Comparison of ENCODE assay signal across 28 mouse cellular contexts in the genomic region with DNA sequence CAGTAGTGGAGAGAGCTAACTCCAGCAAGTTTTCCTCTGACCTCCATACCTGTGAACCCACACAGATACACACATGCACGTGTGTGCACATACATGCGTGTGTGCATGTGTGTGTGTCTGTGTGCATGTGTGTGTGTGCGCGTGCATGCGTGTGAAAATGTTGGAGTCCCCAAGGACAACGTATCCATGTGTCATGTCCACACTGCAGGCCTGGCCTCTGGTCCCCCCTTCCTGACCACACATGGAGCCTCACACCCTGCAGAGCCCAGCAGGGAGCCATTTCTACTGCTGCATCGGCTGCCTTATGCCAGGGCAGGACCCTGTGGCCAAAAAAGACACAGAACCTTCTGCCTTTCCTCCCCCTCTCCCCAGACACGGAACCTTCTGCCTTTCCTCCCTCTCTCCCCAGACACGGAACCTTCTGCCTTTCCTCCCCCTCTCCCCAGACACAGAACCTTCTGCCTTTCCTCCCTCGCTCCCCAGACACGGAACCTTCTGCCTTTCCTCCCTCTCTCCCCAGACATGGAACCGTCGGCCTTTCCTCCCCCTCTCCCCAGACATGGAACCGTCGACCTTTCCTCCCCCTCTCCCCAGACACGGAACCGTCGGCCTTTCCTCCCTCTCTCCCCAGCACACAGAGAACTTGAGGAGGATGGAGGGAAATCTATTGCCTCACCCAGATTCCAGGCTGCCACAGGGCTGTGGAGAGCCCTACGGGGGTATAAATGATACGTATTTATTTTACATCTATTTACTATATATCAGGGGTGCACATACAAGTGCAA.
DNase-seq lines count a peak whose midpoint lies in the region; ATAC-seq lines count a peak whose summit lies in the region.
"Had no signal": no experiment of that assay in that cellular context is flagged by ENCODE, and none has a peak within 500 bp of the region (broad histone marks: within the 10 kb centered on the region; RNA-seq: fewer than 3 reads in every experiment).

No protein-coding gene starts in this region.

- H3K9ac ChIP-seq in liver, embryonic 11.5 days (ENCODE audit: low read depth, low read length), result no peak overlapping the region
- no peak overlapping the region for H3K9ac ChIP-seq in liver, embryonic 12.5 days
- H3K9ac ChIP-seq: embryonic facial prominence, embryonic 15.5 days; hindbrain, embryonic 15.5 days; limb, embryonic 13.5 days; liver, embryonic 14.5 days; lung, embryonic 14.5 days; midbrain, embryonic 12.5 days had no signal

- no peaks in the 10 kb centered on the region for H3K36me3 ChIP-seq in liver, embryonic 11.5 days (ENCODE audit: control insufficient read depth, insufficient read depth, low read length)
- H3K36me3 ChIP-seq in liver, embryonic 12.5 days, result no peaks in the 10 kb centered on the region
- H3K36me3 ChIP-seq in embryonic facial prominence, embryonic 10.5 days (replicated peaks), result no peaks in the 10 kb centered on the region
- H3K36me3 ChIP-seq: embryonic facial prominence, embryonic 15.5 days; hindbrain, embryonic 15.5 days; midbrain, embryonic 12.5 days had no signal

- ATAC-seq in frontal cortex, adult (ENCODE audit: low TSS enrichment), result peak; percentile 67; the same call in 1 of the 2 replicates
- ATAC-seq in liver, embryonic 11.5 days (replicated peaks; ENCODE audit: low FRiP score), result no peak
- ATAC-seq in liver, embryonic 12.5 days, result no peak
- ATAC-seq: forebrain, embryonic 16.5 days had no signal

- WGBS in liver, embryonic 11.5 days, result 68% methylated on average over 20 of the region's 20 CpGs
- 60% methylated on average over 20 of the region's 20 CpGs for WGBS in liver, embryonic 12.5 days (ENCODE audit: insufficient replicate concordance)
- WGBS in embryonic facial prominence, embryonic 10.5 days, result 80% methylated on average over 20 of the region's 20 CpGs

- no peak overlapping the region for H3K4me2 ChIP-seq in liver, embryonic 11.5 days
- H3K4me2 ChIP-seq in liver, embryonic 12.5 days, result no peak overlapping the region
- H3K4me2 ChIP-seq: embryonic facial prominence, embryonic 15.5 days; heart, embryonic 11.5 days; hindbrain, embryonic 15.5 days; limb, embryonic 13.5 days; lung, embryonic 14.5 days; midbrain, embryonic 12.5 days had no signal

- no peaks in the 10 kb centered on the region for H3K4me1 ChIP-seq in liver, embryonic 11.5 days (replicated peaks; ENCODE audit: control insufficient read depth, insufficient read depth, low read length)
- no peaks in the 10 kb centered on the region for H3K4me1 ChIP-seq in liver, embryonic 12.5 days
- H3K4me1 ChIP-seq in embryonic facial prominence, embryonic 10.5 days, result peaks cover 10% of the 10 kb centered on the region; the same call in 1 of the 2 replicates
- H3K4me1 ChIP-seq: embryonic facial prominence, embryonic 15.5 days; hindbrain, embryonic 15.5 days; limb, embryonic 13.5 days; midbrain, embryonic 12.5 days had no signal

- no peak for DNase-seq in frontal cortex, postnatal 25 days (ENCODE audit: low spot score in 2 of 2)
- peak; percentile 23 for DNase-seq in liver, embryonic 11.5 days (ENCODE audit: low spot score)
- peak; percentile 2 for DNase-seq in MN1 (ENCODE audit: low spot score)
- DNase-seq in embryonic facial prominence, embryonic 10.5 days (ENCODE audit: low spot score), result peak; percentile 6
- DNase-seq in spleen, adult 12 weeks (ENCODE audit: low spot score), result no peak
- DNase-seq in spleen, postnatal 14 days (ENCODE audit: low spot score in 2 of 2), result no peak
- DNase-seq: adrenal gland, postnatal 25 days; cerebellum, adult 18-20 months; cerebellum, postnatal 10 days; gastrocnemius, postnatal 10 days; heart, postnatal 4 days; kidney, adult 18-20 months; kidney, postnatal 4 days; lung, embryonic 14.5 days; lung, postnatal 36 days; retina, postnatal 1 day; right cerebral cortex, postnatal 14 days; thymus, adult 18-20 months; thymus, postnatal 25 days had no signal

- no peak overlapping the region for H3K4me3 ChIP-seq in liver, embryonic 11.5 days (ENCODE audit: low read depth, low read length)
- no peak overlapping the region for H3K4me3 ChIP-seq in liver, embryonic 12.5 days
- H3K4me3 ChIP-seq in embryonic facial prominence, embryonic 10.5 days, result no peak overlapping the region
- H3K4me3 ChIP-seq: embryonic facial prominence, embryonic 15.5 days; hindbrain, embryonic 15.5 days; limb, embryonic 13.5 days; midbrain, embryonic 12.5 days had no signal

- no peaks in the 10 kb centered on the region for H3K9me3 ChIP-seq in liver, embryonic 11.5 days (ENCODE audit: control insufficient read depth, low read length)
- 0 out of 2 replicates have a peak, but pooled peaks cover 7% of the 10 kb centered on the region for H3K9me3 ChIP-seq in liver, embryonic 12.5 days (replicated peaks)
- no peaks in the 10 kb centered on the region; the same call in 1 of the 2 replicates for H3K9me3 ChIP-seq in embryonic facial prominence, embryonic 10.5 days
- H3K9me3 ChIP-seq: embryonic facial prominence, embryonic 15.5 days; hindbrain, embryonic 15.5 days had no signal

- no peaks in the 10 kb centered on the region for H3K27me3 ChIP-seq in liver, embryonic 11.5 days (replicated peaks; ENCODE audit: control insufficient read depth, insufficient read depth, low read length)
- H3K27me3 ChIP-seq in liver, embryonic 12.5 days (replicated peaks), result no peaks in the 10 kb centered on the region
- no peaks in the 10 kb centered on the region for H3K27me3 ChIP-seq in embryonic facial prominence, embryonic 10.5 days (replicated peaks; ENCODE audit: low read depth, poor library complexity, severe bottlenecking)
- H3K27me3 ChIP-seq: embryonic facial prominence, embryonic 15.5 days; hindbrain, embryonic 15.5 days; limb, embryonic 13.5 days; midbrain, embryonic 12.5 days had no signal

- no peak overlapping the region for H3K27ac ChIP-seq in liver, embryonic 11.5 days (ENCODE audit: low read depth, low read length)
- no peak overlapping the region for H3K27ac ChIP-seq in liver, embryonic 12.5 days
- H3K27ac ChIP-seq in embryonic facial prominence, embryonic 10.5 days (replicated peaks), result no peak overlapping the region
- H3K27ac ChIP-seq: embryonic facial prominence, embryonic 15.5 days; hindbrain, embryonic 15.5 days; limb, embryonic 13.5 days; liver, embryonic 14.5 days; midbrain, embryonic 12.5 days had no signal

Comparison
In these comparisons a context has a peak if more than half of its experiments do, and no peak if none do; other contexts are left out.
1. DNase-seq: peak in liver, embryonic 11.5 days (single experiment), MN1 (single experiment) and embryonic facial prominence, embryonic 10.5 days (single experiment); none in frontal cortex, postnatal 25 days (0 of 2), spleen, adult 12 weeks (single experiment) and spleen, postnatal 14 days (0 of 2).